Mouse (Mus musculus) macrophage (primary cell): ENCODE results near the gene Rbm47. TPM values are rescaled to one million over a fixed set of nuclear protein-coding genes. Genes with fewer than 3 reads are reported as not detected.

Experiments
- H3K27ac ChIP-seq: fragments of 350-480 bp; formaldehyde crosslinking; 2 replicates; pipeline ENCODE4 v1.9.0; 2021
- H3K36me3 ChIP-seq: fragments of 350-480 bp; formaldehyde crosslinking; 2 replicates; pipeline ENCODE4 v1.9.0; 2021; ENCODE audit errors: inconsistent target
- H3K4me3 ChIP-seq: fragments of 350-480 bp; formaldehyde crosslinking; 2 replicates; pipeline ENCODE4 v1.9.0; 2021; ENCODE audit errors: inconsistent target
- H3K79me2 ChIP-seq: fragments of 350-480 bp; formaldehyde crosslinking; 2 replicates; pipeline ENCODE4 v1.9.0; 2021; ENCODE audit errors: inconsistent target
- WGBS: methylation state at CpG from one replicate; pipeline ENCODE4 v1.1.7; 2026; ENCODE audit warnings: inconsistent platforms; ENCODE audit not compliant: missing documents; 5-methylcytosine and 5-hydroxymethylcytosine counted together
- polyA plus RNA-seq: library from polyadenylated mRNA; stranded (reverse); fragments of 250-400 nt; gene quantifications from 3 replicates; pipeline ENCODE4 v1.2.4, GENCODE M21; 2018; ENCODE audit warnings: inconsistent platforms

The Rbm47 gene
- polyA plus RNA-seq, 1 experiment from 2014 or later: 41.0 TPM

DNA sequence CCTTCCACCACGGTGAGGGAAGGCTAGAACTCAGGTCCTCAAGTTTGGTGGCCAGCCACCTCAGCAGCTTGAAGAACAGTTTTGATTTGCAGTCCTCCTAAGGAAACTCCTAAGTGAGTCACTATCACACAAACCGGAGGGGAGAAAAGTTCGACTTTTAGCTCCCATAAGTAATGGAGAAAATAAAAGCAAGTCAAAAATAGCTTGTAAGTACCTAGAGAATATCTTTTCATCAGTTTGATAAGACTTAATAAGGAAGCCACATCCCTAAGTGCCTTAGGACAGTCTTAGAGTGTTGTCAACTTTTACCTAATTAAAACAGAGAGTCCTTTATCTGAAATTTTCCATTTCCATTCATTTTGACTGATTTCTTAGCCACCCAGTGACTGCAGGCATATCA is 23.3 kb downstream of the Rbm47 start:
- WGBS: 48% methylated on average over 2 of the region's 3 CpGs
- H3K79me2 ChIP-seq: peaks cover 65% of the 10 kb centered on the region
- H3K27ac ChIP-seq: peak overlapping the region; percentile 95
- peak overlapping the region; percentile 91 for H3K4me3 ChIP-seq
- peaks cover 5% of the 10 kb centered on the region; the same call in 1 of the 2 replicates for H3K36me3 ChIP-seq

DNA sequence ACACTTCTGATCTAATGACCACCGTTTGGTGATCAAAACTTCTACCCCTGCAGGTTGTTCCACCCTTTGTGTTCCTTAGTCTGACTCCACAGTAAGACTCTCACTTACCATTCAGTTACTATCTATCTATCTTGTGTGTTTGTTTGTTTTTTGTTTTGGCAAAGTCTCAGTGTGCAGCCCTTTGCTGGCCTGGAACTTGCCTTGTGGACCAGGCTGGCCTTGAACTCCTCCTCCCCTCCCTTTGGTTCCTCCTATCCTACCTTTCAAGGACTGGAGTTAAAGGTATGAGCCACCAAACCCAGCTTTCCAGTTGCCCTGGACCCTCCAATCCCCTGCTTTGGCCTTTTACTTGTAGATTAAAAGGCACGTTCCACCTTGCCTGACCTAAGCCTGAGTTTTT is 23.8 kb downstream of the Rbm47 start:
- peaks cover 5% of the 10 kb centered on the region; the same call in 1 of the 2 replicates for H3K36me3 ChIP-seq
- peak overlapping the region; percentile 95 for H3K27ac ChIP-seq
- peak overlapping the region; percentile 91 for H3K4me3 ChIP-seq
- WGBS: 64% methylated on average over 2 of the region's 2 CpGs
- peaks cover 70% of the 10 kb centered on the region for H3K79me2 ChIP-seq

DNA sequence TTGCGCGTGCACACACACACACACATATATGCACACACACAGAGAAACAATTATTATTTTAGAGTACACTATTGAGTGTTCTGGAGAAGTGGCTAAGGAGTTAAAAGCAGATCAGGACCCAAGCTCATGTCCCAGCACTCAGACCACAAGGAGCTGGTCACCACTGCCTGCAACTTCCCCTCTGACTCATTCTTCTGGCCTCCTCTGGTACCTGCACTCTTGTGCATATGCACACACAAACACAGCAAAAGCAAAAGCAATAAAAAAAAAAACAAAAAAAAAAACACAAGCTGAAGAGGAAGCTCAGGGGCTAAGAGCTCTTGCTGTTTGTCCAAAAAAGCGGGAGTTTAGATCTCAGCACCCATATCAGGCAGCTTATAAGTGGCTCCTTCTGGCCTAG is 25.6 kb downstream of the Rbm47 start:
- H3K36me3 ChIP-seq: peaks cover 5% of the 10 kb centered on the region; the same call in 1 of the 2 replicates
- no peak overlapping the region for H3K4me3 ChIP-seq
- H3K27ac ChIP-seq: peak overlapping the region; percentile 95
- peaks cover 88% of the 10 kb centered on the region for H3K79me2 ChIP-seq
- 73% methylated on average over 3 of the region's 3 CpGs for WGBS

DNA sequence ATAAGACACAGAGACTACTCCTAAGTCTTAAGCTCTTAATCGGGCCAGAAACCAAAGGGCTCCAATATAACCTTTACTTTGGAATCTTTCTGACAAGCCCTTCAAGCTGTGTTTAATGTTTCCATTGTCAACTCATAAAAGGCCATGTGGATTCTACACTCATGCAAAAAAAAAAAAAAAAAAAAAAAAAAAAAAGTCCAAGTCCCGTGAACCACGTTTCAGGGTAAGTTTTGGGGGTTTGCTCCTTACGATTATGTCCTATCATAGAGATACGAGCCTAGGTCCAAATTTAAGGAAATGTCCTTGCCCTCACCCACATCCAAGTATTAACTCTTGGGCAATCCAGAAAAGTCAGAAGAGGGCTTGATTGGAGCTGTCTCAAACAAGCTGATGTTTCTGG is 27.3 kb downstream of the Rbm47 start:
- Histone ChIP-seq H3K4me3 (no peak overlapping the region), H3K79me2 (peaks cover 100% of the 10 kb centered on the region), H3K27ac (0 out of 2 replicates have a peak overlapping the region, but pooled peaks have one; percentile 95), H3K36me3 (peaks cover 12% of the 10 kb centered on the region; the same call in 1 of the 2 replicates)
- 93% methylated on average over 5 of the region's 5 CpGs for WGBS

DNA sequence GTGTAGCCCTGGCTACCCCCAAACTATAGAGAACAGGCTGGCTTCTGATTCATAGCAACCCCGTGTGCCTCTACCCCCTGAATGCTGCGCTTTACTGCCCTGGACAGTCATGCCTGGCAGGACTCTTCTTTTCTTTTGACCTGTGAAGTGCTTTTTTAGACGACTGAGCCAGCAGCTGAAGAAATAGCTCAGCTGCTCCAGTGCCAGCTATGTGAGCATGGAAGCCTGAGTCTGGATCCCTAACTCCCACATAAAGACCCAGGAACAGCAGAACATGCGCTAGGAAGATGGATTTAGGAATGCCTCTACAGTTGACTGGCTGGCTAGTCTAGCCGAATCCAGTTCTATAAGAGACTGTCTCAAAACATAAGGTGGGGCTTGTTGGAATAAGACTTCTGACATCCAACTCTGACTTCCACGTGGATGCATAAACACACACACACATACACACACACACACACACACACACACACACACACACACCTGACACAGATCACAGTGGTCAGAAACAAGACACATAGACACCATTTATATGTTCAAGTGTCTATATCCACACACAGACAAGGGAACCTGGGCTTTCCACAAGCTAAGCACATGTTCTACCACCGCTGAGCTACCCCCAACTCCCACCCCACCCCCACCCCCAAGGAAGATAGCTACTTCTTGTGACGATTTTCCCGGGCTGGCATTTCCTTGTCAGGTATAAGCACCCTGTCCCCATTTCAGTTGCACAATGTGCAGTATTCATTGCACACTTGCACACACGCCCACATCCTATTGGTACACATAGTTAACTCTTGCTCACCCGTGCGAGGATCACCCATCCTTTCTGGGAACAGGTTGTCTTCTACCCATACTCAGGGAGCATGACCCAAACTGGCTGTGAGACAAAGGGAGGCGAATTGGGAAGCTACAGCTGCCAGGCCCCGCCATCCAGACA is 29.6 kb downstream of the Rbm47 start:
- Histone ChIP-seq H3K27ac (no peak overlapping the region), H3K4me3 (no peak overlapping the region)
- 82% methylated on average over 14 of the region's 14 CpGs for WGBS

DNA sequence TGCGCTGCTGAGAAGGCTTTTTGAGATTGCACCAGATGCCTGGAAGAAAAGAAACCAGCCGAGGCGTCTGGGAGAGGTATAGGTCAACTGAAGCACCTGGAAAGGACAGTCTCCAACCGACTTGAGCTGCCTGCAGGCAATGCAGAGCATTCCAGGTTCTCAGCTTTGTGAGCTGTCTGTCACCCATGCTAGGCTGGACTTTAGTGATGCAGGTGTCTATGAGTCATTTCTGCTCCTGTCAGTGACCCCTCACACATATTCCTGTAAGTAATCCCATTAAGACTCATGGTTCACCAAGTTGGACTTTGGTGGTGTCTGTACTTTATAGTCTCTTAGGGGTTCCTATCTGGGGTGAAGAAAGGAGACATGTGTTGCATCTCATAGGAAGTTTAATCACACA is 31.4 kb downstream of the Rbm47 start:
- Histone ChIP-seq H3K4me3 (no peak overlapping the region), H3K27ac (no peak overlapping the region), H3K79me2 (peaks cover 99% of the 10 kb centered on the region), H3K36me3 (peaks cover 17% of the 10 kb centered on the region; the same call in 1 of the 2 replicates)
- 93% methylated on average over 4 of the region's 4 CpGs for WGBS

More for the DNA sequence above, 29.6 kb downstream of the Rbm47 start:
- Histone ChIP-seq H3K36me3 (peaks cover 17% of the 10 kb centered on the region; the same call in 1 of the 2 replicates), H3K79me2 (peaks cover 100% of the 10 kb centered on the region)

DNA sequence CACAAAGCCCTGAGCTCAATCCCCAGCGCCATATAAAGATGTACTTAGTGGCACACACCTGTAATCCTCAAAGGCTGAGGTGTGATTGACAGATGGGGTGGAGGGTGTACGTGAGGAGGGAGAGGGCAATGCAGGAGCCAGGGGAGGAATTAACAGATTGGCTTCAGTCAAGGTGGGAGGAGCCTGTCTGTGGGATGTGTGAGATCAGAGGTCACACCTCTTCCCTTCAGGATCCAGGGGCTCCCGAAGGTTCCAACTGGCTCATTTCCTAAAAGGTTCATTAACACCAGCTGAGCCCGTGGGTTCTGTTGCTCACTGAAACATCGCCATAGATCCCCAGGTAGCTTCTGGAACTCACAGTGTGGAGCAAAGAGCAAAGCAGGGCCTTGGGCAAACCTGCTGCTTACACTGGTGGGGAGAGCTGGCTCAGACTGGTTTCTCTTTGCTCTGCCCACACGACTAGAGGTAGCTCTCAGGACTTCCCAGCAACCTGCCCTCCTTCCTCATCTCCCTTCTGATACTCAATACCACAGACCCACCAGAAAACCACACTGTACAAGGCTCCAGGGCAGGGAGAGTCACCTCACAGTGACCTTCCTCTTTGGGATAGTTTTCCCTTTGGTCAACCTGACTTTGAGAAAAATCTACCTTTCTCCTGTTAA is 33.2 kb downstream of the Rbm47 start:
- H3K79me2 ChIP-seq: peaks cover 99% of the 10 kb centered on the region
- WGBS: 47% methylated on average over 6 of the region's 6 CpGs
- H3K27ac ChIP-seq: peak overlapping the region; percentile 94

DNA sequence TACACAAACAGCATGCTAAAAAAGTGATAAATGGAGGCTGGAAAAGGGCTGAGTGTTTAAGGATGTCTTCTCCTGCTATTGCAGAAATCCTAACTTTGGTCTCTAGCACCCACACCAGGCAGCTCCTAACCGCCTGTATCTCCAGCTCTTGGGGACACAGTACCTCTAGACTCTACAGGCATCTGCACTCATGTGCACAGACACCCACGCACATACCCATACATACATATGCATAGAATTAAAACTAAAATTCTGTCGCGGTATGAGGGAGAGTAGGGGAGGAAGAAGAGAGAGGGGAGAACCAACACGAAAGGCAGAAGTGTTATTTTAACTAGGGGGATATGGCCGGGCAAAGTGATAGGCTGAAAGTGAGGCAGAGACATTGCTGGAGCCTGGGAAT is 33.7 kb downstream of the Rbm47 start:
- H3K79me2 ChIP-seq: peaks cover 99% of the 10 kb centered on the region
- H3K36me3 ChIP-seq: peaks cover 24% of the 10 kb centered on the region
- H3K4me3 ChIP-seq: no peak overlapping the region
- 84% methylated on average over 6 of the region's 6 CpGs for WGBS
- H3K27ac ChIP-seq: peak overlapping the region; percentile 94

More for the DNA sequence above, 33.2 kb downstream of the Rbm47 start:
- Histone ChIP-seq H3K36me3 (peaks cover 19% of the 10 kb centered on the region; the same call in 1 of the 2 replicates), H3K4me3 (no peak overlapping the region)

DNA sequence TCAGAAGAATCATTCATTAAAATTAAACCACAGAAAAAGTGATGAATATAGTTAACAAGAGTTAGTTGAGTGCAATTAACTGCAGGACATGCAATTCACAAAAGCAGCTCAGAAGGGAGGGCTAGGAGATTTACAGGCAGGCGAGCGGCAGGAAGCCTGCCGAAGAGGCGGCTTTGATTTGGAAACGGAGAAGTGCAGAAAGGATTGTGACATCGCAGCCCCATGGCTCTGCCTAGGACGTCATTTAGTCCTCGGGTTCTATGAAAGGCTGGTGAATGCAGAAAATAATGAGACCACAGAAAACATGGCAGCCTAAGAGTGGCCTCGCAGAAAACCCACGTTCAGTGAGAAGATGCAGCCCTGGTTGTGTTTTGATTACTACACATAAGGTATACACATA is 34.3 kb downstream of the Rbm47 start:
- 9% methylated on average over 10 of the region's 10 CpGs for WGBS
- Histone ChIP-seq H3K36me3 (peaks cover 25% of the 10 kb centered on the region), H3K4me3 (no peak overlapping the region), H3K79me2 (peaks cover 99% of the 10 kb centered on the region), H3K27ac (peak overlapping the region; percentile 94)

DNA sequence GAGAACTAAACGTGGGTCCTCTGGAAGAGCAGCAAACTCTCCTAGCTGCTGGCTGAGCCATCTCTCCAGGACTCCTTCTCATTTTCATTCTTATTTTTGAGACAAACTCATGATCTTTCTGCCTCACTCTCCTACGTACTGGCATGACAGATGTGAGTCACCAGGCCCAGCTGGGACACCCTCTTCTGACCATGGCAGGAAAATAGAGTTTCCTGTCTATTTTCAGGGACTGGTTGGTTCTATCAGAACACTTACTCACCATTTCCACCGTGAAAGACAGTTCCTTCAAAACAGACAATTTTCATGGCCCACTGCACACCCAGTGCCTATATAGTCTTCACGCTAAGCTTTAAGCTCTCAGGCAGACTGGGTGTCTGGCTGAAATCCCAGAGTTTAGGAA is 35.7 kb downstream of the Rbm47 start:
- H3K27ac ChIP-seq: peak overlapping the region; percentile 94

DNA sequence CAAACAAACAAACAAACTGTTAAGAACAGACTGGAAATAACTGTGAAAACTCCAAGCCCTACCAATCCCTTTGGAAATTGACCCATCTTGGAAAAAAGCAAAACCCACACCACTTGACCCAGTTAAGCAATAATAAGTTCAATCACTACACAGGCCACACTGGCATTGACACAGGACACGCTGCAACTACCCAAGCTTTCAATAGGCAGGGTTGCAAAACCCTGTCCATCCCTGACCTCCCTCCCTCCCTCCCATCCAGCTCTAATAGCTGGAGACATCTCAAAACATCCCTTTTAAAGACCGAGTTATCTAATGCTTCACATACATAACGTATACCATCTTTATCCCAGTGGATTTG is 37.1 kb downstream of the Rbm47 start:
- Histone ChIP-seq H3K36me3 (peaks cover 42% of the 10 kb centered on the region), H3K4me3 (no peak overlapping the region), H3K27ac (peak overlapping the region; percentile 94), H3K79me2 (peaks cover 99% of the 10 kb centered on the region)
- WGBS: 84% methylated on average over 3 of the region's 3 CpGs

More for the DNA sequence above, 35.7 kb downstream of the Rbm47 start:
- 22% methylated on average over 4 of the region's 4 CpGs for WGBS
- peaks cover 38% of the 10 kb centered on the region for H3K36me3 ChIP-seq
- H3K79me2 ChIP-seq: peaks cover 99% of the 10 kb centered on the region
- H3K4me3 ChIP-seq: no peak overlapping the region

DNA sequence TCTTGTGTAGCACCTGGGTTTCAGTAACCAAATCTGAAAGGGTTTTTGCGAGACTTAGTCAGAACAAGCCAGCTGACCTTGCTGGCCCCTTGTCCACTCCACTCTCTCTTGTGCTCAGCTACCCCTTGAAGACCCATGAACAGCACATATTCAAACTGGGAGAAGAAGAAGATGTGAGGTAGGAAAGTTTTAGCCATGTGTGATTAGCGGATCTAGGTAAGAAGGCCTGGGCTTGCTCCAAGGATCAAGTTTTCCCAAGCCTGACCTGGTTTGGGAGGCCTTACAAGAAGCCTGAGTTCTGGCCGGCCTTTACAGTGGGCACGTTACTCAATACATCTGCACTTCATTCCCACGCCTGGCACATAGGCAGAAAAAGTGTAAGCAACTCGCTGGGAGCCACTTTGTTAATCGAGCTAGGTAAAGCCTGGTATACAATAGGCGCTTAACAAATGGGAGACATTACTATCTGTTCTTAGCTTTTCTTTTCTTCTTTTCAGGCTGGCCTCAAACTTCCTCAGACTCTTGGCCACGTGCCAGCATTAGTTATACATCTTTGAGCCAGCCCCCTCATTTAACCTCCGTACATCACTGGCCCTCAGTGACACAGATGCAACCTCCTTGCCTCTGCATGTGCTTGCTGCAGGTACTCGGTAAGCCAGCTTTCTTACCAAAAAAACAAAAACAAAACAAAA is 37.6 kb downstream of the Rbm47 start:
- Histone ChIP-seq H3K27ac (peak overlapping the region; percentile 94), H3K79me2 (peaks cover 99% of the 10 kb centered on the region)
- 70% methylated on average over 10 of the region's 11 CpGs for WGBS

DNA sequence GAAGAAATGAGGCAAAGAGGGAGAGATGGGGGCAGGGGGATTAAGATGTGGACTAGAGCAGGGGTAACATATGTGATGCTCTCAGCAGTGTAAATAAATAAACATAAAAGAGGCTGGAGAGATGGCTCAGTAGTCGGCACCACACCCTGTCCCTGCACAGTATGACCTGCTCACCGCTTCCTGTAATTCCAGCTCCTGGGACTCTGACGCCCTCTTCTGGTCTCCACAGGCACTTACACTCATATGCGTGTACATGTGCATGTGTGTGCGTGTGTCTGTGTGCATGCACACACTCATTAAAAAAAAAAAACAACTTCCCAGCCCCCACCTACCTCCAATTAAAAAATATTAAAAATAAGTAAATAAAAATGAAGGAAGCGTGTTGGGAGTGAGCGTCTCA is 38.3 kb downstream of the Rbm47 start:
- Histone ChIP-seq H3K36me3 (peaks cover 49% of the 10 kb centered on the region), H3K27ac (peak overlapping the region; percentile 94; the same call in 1 of the 2 replicates), H3K79me2 (peaks cover 99% of the 10 kb centered on the region), H3K4me3 (no peak overlapping the region)
- WGBS: 97% methylated on average over 7 of the region's 7 CpGs

More for the DNA sequence above, 37.6 kb downstream of the Rbm47 start:
- Histone ChIP-seq H3K4me3 (no peak overlapping the region), H3K36me3 (peaks cover 47% of the 10 kb centered on the region)

DNA sequence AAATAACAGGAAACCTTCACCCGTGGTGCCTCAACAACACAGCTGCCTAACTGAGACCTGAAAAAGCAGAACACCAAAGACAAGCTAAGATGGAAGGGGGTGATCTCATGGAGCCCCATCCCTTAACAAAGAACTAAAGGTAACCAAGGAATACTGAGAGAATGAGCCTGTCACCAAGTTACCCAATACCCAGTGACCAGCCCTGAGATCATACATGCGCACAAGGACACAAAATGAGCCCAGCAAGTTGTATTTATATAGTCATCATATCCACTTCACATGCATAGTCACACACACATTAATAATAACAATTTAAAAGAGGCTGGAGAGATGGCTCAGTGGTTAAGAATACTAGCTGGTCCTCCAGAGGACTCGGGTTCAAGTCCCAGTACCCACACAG is 44.0 kb downstream of the Rbm47 start:
- WGBS: 60% methylated on average over 3 of the region's 3 CpGs
- Histone ChIP-seq H3K36me3 (peaks cover 47% of the 10 kb centered on the region), H3K27ac (peak overlapping the region; percentile 31), H3K4me3 (no peak overlapping the region), H3K79me2 (peaks cover 100% of the 10 kb centered on the region)
